In genomic region chr11:60374481-60374880, GRCm38 (mm10) we compare ENCODE assay signal across 35 mouse cellular contexts.
"Had no signal": no experiment of that assay in that cellular context is flagged by ENCODE, and none has a peak within 500 bp of the region (broad histone marks: within the 10 kb centered on the region; RNA-seq: fewer than 3 reads in every experiment).

No protein-coding gene starts in this region.

- H3K4me1 ChIP-seq: heart, embryonic 10.5 days; heart, embryonic 12.5 days; heart, embryonic 13.5 days; heart, embryonic 15.5 days; hindbrain, embryonic 13.5 days; hindbrain, embryonic 15.5 days; intestine, embryonic 15.5 days; kidney, embryonic 15.5 days had no signal

- H3K27me3 ChIP-seq: heart, embryonic 12.5 days; heart, embryonic 13.5 days; heart, embryonic 15.5 days; hindbrain, embryonic 13.5 days; hindbrain, embryonic 15.5 days; intestine, embryonic 15.5 days; kidney, embryonic 15.5 days had no signal

- DNase-seq: heart, postnatal 10 days; heart, postnatal 14 days; heart, postnatal 36 days; heart, postnatal 4 days; kidney, adult 11 months; kidney, adult 18-20 months; kidney, adult 2 months; kidney, adult 8-10 months; kidney, adult 9 months; kidney, postnatal 10 days; kidney, postnatal 14 days; kidney, postnatal 25 days; kidney, postnatal 36 days; kidney, postnatal 4 days; layer of hippocampus, adult 9-11 months; layer of hippocampus, postnatal 36 days had no signal

- H3K9me3 ChIP-seq: heart, embryonic 10.5 days; heart, embryonic 12.5 days; heart, embryonic 13.5 days; heart, embryonic 15.5 days; hindbrain, embryonic 10.5 days; hindbrain, embryonic 13.5 days; hindbrain, embryonic 15.5 days; intestine, embryonic 15.5 days; kidney, embryonic 15.5 days had no signal

- H3K9ac ChIP-seq: heart, embryonic 12.5 days; heart, embryonic 13.5 days; heart, embryonic 15.5 days; hindbrain, embryonic 13.5 days; hindbrain, embryonic 14.5 days; hindbrain, embryonic 15.5 days; intestine, embryonic 15.5 days; kidney, embryonic 15.5 days had no signal

- H3K27ac ChIP-seq: heart, embryonic 10.5 days; heart, embryonic 13.5 days; heart, embryonic 15.5 days; hindbrain, embryonic 10.5 days; hindbrain, embryonic 13.5 days; hindbrain, embryonic 14.5 days; hindbrain, embryonic 15.5 days; hindbrain, postnatal 0 days; intestine, embryonic 15.5 days; kidney, embryonic 15.5 days; kidney, postnatal 0 days; layer of hippocampus, adult 2 months; left cerebral cortex, adult 2 months had no signal

- H3K36me3 ChIP-seq: heart, embryonic 10.5 days; heart, embryonic 12.5 days; heart, embryonic 13.5 days; heart, embryonic 15.5 days; hindbrain, embryonic 10.5 days; hindbrain, embryonic 13.5 days; hindbrain, embryonic 15.5 days; intestine, embryonic 15.5 days; kidney, embryonic 15.5 days had no signal

- H3K4me2 ChIP-seq: heart, embryonic 11.5 days; heart, embryonic 12.5 days; heart, embryonic 13.5 days; heart, embryonic 15.5 days; hindbrain, embryonic 13.5 days; hindbrain, embryonic 14.5 days; hindbrain, embryonic 15.5 days; intestine, embryonic 15.5 days; kidney, embryonic 15.5 days had no signal

- H3K4me3 ChIP-seq: heart, embryonic 10.5 days; heart, embryonic 12.5 days; heart, embryonic 13.5 days; heart, embryonic 15.5 days; hindbrain, embryonic 10.5 days; hindbrain, embryonic 13.5 days; hindbrain, embryonic 15.5 days; intestine, embryonic 15.5 days; kidney, embryonic 15.5 days; layer of hippocampus, adult 2 months; left cerebral cortex, adult 2 months had no signal

- ATAC-seq: hindbrain, embryonic 16.5 days; hindbrain, postnatal 0 days; inflammation-experienced regulatory T-cells, adult 6 months; intestine, embryonic 15.5 days; intestine, embryonic 16.5 days; intestine, postnatal 0 days had no signal
